Mouse (Mus musculus) testis, postnatal 10 days (tissue): ENCODE data around the gene Ccdc181.
"Not testable (repeated sequence)": the region's sequence is repeated elsewhere in the genome, so short reads cannot be mapped to it uniquely, and the experiment has no call there.

Source experiments
- DNase-seq: peaks from one replicate; pipeline ENCODE4 v3.0.0; 2021; ENCODE audit warnings: low spot score

Ccdc181 gene

GRCm38 (mm10) chr1:164275455-164275954 is at the start of gene Ccdc181:
TSS of gene Ccdc181 (plus strand) at chr1:164275585.
- DNase-seq: peak; percentile 95

- DNase-seq: not testable (repeated sequence)
These were observed 43.3 kb upstream of the Ccdc181 start for GRCm38 (mm10) chr1:164231937-164232570.

- DNase-seq: no peak
These were observed 41.9 kb upstream of the Ccdc181 start for GRCm38 (mm10) chr1:164233447-164233846.

DNA sequence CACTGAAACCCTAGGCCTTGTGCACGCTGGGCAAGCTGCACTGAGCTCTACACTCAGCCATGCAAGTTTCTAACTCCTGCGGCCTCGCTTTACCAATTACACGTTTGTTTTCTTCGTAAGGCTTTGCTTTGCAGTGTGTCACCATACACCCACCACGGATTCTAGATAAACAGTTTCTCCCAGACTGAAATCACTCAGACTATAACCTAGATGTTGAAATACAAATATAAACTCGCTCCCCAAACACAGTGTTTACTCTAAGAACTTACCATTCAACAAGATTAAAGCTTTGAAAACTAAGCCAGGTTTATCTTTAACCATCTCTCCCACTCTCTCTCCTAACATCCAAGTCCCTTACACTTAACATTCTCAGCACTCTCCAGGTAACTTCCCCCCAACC is 40.3 kb upstream of the Ccdc181 start:
- no peak for DNase-seq

DNA sequence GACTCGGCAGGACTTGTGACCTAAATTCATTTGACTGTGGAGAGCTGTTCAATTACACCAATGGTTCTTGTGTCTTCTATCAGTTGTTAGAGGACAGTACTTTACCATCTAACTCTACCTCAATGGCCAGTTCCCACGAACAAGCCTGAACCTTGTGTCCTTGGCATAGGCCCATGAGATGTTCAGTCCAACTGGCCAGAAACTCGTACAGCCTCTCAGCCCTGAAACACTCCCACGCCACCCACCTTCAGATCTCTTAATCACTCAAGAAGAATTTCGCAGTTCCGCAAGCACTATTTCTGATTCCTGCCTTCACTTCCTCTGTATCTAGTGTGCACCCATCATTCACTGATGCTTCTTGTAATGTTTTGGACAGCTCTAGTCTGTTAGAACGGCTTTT is 39.3 kb upstream of the Ccdc181 start:
- peak; percentile 71 for DNase-seq

DNA sequence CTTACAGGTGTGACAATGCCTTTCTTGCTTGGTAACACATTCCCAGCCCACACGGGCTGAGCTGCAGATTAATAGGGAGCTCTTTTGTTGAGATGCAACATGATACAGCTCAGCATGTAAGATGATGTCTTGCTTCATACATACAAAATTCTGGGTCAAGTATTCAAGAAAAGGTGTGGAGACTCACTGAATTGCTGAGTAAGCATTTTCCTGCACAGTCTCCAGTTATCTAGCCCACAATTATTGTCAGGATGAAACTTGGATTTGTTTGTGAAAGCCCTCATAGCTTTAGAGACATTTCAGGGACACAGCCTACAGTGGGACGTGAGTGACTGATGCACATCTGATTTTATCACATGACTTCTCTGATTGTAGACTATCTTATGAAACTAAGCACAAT is 33.9 kb upstream of the Ccdc181 start:
- DNase-seq: no peak

GRCm38 (mm10) chr1:164242809-164243208 is 32.6 kb upstream of the Ccdc181 start:
- no peak for DNase-seq

DNA sequence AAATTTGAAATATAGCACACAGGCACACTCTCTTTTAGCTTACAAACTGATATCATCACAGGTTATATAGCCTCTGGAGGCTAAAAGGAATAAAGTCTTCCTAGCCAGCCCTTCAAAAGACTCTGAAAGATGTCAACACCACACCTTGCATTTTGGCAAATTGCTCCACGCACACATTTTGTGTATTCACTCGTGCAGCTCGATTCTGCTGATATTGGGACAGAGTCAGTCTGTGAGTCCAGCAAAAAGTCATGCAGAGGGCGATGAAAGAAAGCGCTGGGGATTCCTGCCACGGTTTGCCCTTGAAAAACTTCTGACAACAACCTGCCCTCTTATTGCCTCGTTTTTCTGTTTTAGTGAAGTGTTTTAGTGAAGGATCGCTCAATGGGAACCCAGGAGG is 27.9 kb upstream of the Ccdc181 start:
- DNase-seq: no peak

- no peak for DNase-seq
These were observed 27.4 kb upstream of the Ccdc181 start for GRCm38 (mm10) chr1:164247971-164248370.

DNA sequence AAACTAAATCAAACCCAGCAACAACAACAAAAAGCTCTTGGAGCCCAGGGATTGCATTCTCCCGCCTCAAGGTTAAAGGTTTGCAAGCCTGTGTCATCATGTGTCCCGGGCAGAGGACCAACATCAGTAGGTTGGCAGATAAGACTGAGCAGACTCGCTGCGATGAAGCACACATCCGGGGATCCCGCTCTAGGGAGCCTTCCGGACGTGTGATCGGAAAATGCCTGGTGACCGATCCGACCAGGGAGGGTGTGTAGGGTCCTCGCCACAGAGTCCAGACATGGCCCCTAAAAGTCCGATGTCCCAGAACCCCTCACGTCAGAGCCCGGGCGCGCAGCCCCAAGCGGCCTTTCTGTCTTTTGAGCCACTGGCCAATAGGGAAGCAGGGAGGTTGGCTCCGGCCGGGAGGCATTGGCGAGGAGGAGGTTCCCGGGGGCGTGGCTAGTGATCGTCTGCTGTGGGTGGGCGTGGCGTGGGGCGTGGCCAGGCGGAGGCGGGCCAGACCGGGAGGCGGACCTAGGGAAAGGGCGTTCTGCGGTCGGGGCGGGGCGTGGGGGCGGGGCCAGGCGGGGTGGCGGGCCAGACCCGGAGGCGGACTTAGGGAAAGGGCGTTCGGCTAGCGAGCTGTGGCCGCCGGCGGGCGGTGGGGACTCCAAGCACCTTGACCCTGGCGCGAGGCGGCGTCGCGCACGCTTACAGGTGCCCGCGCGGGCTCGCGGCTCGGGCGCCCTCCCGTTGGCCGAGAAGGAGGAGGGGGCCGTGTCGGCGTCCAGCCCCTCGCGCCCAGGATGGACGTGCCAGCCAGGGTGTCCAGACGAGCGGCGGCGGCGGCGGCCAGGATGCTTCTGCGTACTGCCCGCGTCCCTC is 26.7 kb upstream of the Ccdc181 start, which contains the start of gene Slc19a2:
Gene Slc19a2 (plus strand): TSS at position 582 of the 867 bp plus-strand sequence.
- peak; percentile 100 for DNase-seq

DNA sequence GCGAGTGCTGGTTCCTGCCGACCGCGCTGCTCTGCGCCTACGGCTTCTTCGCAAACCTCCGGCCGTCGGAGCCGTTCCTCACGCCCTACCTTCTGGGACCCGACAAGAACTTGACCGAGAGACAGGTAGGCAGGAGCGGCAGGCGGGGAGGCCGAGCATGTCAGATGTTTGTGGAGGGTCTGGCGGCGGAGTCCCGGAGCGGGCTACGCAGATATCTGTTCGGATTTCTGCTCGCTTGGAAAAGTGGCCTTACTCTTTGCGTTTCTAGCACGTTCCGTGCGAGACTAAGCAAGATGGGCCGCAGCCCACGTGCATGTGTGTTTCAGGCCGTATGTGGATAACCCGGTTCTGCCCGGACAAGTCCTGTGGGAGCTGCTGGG is 26.1 kb upstream of the Ccdc181 start:
- DNase-seq: no peak

DNA sequence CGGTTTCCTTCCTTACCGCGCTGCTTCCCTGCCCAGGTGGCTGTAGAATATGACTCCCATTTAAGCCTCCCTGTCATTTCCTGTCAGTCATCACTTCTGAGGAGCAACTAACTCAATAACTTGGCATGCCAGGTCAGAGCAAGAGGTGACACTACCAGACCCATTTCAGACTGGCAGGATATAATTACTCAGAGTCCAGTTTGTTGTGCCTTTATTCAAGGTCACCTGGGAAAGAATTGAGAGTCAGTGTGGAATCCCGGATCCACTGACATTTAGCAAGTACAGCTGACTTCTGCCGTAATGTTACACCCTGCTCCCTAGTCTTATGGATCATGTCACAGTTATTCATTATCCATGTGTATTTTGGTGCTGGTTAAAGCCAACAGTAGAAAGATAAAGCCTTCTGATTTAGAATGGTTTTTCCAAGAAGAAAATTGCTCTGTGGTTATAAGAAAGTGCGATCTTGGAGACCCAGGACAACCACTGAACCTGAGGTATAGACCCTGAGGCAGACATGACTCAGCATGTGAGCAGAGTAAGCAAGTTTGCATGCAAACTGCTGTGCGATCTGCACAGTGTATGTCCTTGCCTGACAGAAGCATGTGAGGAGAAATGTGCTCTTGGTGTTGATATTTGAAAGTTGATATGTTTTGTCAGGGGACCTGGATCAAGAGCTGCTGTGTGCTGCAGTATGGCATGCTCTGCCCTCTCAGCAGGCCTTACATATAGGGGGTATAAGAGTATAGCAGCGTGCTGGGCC is 24.8 kb upstream of the Ccdc181 start:
- no peak for DNase-seq

GRCm38 (mm10) chr1:164251438-164251837 is 23.9 kb upstream of the Ccdc181 start:
- DNase-seq: no peak

DNA sequence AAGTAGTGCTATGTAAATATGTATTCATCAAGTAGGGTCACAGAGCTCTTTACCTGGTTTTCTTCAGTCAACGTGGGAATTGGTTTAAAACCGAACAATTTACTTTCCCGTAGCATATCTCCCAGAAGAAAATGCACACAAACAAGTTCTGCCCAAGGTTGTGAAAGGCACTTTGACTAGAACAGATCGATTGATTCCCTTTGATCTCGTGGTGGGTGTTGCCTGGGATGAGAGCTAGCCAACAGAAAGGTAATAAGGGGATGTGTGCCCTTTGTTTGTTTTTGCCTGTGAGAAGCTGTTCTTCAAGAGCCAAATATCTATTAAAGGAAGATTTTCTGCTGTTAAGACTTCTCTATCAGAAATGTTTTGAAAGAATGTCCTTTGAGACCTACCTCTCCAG is 22.8 kb upstream of the Ccdc181 start:
- no peak for DNase-seq

DNA sequence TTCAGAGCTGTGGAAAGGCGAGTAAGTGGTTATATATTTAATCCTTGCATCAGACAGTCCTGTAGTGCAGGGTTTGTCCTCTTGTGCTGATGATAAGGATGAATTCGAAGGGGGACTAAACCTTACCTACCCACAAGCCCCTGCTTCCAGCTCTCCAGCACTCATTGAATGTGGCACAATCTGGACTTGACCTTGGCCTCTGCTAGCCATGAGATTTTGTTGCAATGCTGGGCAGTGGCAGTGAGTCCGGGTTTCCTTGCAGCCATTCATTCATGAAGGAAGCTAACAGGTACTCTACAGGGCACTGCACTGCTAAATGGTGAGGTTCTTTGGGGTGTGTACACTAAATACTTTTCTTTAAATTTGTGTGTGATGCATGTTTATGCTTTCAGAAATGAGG is 20.5 kb upstream of the Ccdc181 start:
- no peak for DNase-seq

- no peak for DNase-seq
These were observed 15.0 kb upstream of the Ccdc181 start for GRCm38 (mm10) chr1:164260171-164261028.

- DNase-seq: no peak
These were observed 13.8 kb upstream of the Ccdc181 start for GRCm38 (mm10) chr1:164261553-164261952.

DNA sequence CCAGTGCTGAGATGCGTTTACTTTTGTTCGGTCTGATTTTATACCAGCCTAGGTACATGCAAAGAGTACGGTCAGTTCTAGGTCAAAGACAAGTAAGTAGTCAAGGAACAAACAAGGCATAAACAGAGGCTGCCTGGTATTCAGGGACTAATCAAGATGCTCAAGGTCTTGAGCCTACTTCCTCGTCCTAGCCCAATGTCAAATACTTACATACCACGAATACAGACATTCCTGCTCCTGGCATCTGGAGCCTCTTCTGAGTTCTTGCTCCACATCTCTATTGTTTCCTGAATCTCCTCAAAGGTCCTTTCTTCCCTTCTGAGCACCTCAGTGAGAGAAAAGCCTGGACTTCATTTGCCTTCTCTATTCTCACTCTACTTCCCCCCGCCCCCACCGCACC is 4.4 kb upstream of the Ccdc181 start:
- no peak for DNase-seq

- DNase-seq: no peak
These were observed 1.7 kb upstream of the Ccdc181 start for GRCm38 (mm10) chr1:164273659-164274058.

- DNase-seq: no peak
These were observed 1.2 kb downstream of the Ccdc181 start for GRCm38 (mm10) chr1:164276552-164276951.

GRCm38 (mm10) chr1:164279332-164279731 is 3.9 kb downstream of the Ccdc181 start:
- no peak for DNase-seq

DNA sequence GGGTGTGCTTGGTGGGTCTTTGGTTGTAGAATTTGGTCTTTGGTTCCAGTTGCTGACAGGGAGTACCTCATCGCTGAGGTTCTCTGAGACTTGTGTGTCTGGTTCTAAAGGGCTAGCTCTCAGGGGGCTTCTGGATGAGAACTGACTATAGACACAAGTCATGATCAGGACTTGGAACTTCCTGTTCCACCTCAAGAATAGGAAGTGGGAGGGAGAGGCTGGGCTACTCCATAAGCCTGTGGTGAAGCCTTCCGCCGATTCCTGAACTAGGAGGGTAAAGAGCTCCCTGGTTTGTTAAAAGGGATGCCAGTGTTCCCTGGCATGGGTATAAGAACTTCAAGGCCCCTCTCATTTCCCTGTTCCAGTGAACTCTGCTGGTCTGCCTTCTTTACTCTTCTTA is 8.6 kb downstream of the Ccdc181 start:
- DNase-seq: no peak
